Mouse (Mus musculus) embryonic fibroblast, embryonic 13.5 days (primary cell): ENCODE results near the gene Pcdh19. TPM values are rescaled to one million over a fixed set of nuclear protein-coding genes. Genes with fewer than 3 reads are reported as not detected.
A peak's percentile ranks its signal among the peaks of the same experiment; 100 is the strongest.

Experiments used
- H3K27ac ChIP-seq: 2 replicates; pipeline ENCODE4 v1.5.1; 2012; ENCODE audit warnings: low read length, control low read depth, inconsistent platforms; ENCODE audit not compliant: insufficient read depth
- H3K4me1 ChIP-seq: 2 replicates; pipeline ENCODE4 v1.6.1; 2011; ENCODE audit warnings: low read length; ENCODE audit not compliant: control insufficient read depth, insufficient read depth
- H3K4me3 ChIP-seq: 2 replicates; pipeline ENCODE4 v1.5.1; 2011; ENCODE audit warnings: mild to moderate bottlenecking, control low read depth, low read length; ENCODE audit not compliant: insufficient read depth
- CTCF ChIP-seq: IDR thresholded peaks from 2 replicates; pipeline ENCODE4 v1.5.1; 2011; ENCODE audit warnings: mild to moderate bottlenecking, control low read depth, low read length, moderate library complexity, borderline replicate concordance; ENCODE audit not compliant: insufficient read depth
- POLR2A ChIP-seq: IDR thresholded peaks from 2 replicates; pipeline ENCODE4 v1.6.1; 2011; ENCODE audit warnings: low read depth, mild to moderate bottlenecking, control low read depth, low read length, moderate library complexity
- polyA plus RNA-seq: library from polyadenylated mRNA; stranded (reverse); fragments of >200 nt; gene quantifications from 2 replicates; pipeline ENCODE4 v1.2.4, GENCODE M21; 2011; ENCODE audit warnings: low read depth; ENCODE audit not compliant: missing spikeins, insufficient read length

The Pcdh19 gene
- polyA plus RNA-seq, 1 experiment, result 83.9 TPM

DNA sequence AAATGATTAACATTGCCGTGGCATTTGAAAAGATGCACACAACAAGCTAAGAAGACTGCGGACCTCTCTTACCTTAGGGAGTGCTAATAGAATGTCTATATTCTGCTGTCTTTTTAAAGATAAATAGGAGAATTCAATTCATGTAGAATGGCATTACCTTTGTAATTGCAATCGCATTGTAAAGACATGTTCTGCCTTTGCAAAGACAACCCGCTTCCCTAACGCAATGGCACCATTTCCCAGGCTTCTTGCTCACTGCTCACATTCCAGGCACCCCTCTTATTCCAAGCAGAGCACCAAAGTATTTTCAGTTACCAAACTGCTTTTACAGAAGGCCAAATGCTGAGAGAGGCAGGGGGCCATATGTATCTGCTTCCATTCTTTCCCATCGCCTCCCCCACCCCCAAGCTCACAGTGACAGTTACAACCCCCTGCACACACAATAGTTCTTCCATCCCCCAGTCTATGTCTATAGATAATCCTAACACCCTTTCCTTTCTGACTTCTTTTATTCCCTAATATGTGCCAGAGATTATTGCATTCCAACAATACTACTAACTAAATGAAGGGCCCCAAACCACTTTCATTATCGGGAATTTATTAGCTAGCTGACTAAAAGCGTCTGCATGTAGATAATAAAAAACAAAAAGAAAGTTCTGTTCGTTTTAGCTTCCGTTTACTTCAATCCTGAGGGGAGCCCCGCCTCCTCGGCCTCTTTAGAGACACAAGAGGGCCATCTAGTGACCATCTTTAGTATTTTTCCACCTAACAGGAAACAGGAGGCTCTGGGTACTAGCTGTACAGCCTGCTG, 3.0 kb upstream of the Pcdh19 start:
- H3K27ac ChIP-seq, result peak overlapping the region; percentile 60
- no peaks in the 10 kb centered on the region; the same call in 1 of the 2 replicates for H3K4me1 ChIP-seq
- TF ChIP-seq CTCF, result no peak
- no peak for TF ChIP-seq POLR2A
- peak overlapping the region; percentile 56 for H3K4me3 ChIP-seq

DNA sequence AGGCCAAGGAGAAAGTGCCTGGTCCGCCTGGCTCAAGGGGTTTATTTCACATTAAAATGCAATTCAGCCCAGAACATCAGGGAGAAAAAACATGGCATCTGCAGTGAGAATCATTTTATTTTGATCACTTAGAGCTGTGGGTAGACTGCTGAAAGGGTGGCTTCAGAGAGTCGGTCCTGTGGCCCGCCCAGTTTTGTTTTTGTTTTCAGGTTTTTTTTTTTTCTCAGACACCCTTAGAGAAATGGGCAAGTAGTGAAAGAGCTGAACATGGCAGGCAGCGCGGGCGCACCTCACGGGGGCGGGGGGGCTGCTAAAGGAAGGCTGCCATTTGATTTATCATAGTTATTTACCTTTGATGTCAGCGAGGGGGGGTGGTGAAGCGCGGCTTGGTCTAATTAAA, 2.0 kb upstream of the Pcdh19 start:
- H3K27ac ChIP-seq, result 0 out of 2 replicates have a peak overlapping the region, but pooled peaks have one; percentile 11
- H3K4me3 ChIP-seq, result peak overlapping the region; percentile 30
- H3K4me1 ChIP-seq, result no peaks in the 10 kb centered on the region; the same call in 1 of the 2 replicates
- TF ChIP-seq CTCF (no peak), POLR2A (no peak)

DNA sequence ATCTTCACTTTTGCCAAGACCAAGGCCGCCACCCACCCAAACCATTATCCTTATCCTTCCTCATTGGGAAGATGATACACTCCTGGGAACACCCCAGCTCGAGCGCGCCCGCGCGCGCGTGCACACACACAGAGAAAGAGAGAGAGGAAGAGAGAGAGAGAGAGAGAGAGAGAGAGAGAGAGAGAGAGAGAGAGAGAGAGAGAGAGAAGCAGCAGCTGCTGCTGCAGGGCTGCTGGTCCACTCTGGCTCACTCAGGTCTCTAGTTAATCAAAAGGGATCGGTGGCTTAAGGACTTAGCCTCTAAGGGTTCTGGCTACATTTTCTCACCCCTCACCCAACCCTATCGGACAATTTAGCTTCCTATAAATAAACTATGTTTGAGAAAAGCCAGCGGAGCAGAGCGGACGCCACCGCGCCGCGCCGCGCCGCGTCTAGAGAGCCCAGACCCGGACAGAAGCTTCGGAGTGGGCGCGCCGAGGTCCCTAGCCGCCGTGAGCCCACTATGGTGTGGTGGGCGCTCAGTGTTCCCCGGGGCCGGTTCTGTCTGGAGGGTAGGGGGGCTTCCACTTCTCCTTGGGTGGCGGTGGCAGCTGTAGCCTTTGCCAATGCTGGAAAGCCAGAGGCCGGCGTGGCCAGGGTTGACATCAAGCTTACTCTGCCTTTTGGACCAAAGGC, 926 bp upstream of the Pcdh19 start:
- peak overlapping the region; percentile 43; the same call in 1 of the 2 replicates for H3K27ac ChIP-seq
- TF ChIP-seq POLR2A (no peak), CTCF (no peak)
- H3K4me3 ChIP-seq, result peak overlapping the region; percentile 46
- no peaks in the 10 kb centered on the region; the same call in 1 of the 2 replicates for H3K4me1 ChIP-seq

DNA sequence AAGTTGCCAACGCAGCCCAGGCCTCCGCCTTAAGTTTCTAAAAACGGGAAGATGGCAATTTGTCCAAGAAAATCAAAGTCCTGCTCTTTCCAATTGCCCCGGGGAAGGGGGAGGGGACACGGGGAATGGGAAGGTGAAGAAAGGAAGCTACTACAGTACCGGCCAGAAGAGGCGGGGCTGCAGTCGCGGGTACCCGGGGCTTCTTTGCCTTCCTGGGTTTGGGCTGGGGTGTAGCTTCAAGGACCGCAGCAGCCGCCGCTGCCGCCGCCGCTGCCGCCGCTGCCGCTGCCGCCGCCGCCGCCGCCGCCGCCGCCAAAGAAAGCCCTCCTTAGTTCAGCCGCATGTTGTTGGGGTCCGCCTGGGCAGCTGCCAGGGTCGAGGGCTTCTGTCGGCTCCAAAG, 631 bp downstream of the Pcdh19 start:
- no peak for TF ChIP-seq CTCF
- no peak for TF ChIP-seq POLR2A
- Histone ChIP-seq H3K4me1 (no peaks in the 10 kb centered on the region; the same call in 1 of the 2 replicates), H3K4me3 (peak overlapping the region; percentile 80), H3K27ac (peak overlapping the region; percentile 95)

DNA sequence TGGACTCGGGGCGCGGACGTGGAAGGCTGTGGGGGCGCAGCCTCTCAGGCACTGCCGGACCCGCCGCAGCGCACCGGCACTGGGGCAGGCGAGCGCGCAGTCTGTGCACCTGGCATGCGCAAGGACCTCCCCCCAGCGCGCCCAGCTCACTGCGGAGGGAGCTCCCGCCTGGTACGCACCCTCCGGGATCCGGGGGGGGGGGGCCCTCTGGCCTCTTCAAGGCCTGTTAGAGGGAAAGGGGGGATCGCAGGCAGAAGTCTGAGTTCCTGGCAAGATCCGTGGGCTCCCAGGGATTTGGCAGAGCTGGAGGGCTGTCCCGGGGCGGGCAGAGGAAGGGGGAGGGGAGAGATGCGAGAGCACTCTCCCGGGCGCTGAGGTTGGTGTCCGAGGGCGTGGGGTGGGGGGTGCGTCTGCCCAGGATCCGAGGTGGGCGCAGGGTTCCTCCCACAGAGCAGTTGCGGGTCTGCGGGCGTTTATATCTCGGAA, 1.1 kb downstream of the Pcdh19 start:
- no peak for TF ChIP-seq CTCF
- Histone ChIP-seq H3K4me3 (peak overlapping the region; percentile 80), H3K4me1 (no peaks in the 10 kb centered on the region; the same call in 1 of the 2 replicates), H3K27ac (peak overlapping the region; percentile 95)

DNA sequence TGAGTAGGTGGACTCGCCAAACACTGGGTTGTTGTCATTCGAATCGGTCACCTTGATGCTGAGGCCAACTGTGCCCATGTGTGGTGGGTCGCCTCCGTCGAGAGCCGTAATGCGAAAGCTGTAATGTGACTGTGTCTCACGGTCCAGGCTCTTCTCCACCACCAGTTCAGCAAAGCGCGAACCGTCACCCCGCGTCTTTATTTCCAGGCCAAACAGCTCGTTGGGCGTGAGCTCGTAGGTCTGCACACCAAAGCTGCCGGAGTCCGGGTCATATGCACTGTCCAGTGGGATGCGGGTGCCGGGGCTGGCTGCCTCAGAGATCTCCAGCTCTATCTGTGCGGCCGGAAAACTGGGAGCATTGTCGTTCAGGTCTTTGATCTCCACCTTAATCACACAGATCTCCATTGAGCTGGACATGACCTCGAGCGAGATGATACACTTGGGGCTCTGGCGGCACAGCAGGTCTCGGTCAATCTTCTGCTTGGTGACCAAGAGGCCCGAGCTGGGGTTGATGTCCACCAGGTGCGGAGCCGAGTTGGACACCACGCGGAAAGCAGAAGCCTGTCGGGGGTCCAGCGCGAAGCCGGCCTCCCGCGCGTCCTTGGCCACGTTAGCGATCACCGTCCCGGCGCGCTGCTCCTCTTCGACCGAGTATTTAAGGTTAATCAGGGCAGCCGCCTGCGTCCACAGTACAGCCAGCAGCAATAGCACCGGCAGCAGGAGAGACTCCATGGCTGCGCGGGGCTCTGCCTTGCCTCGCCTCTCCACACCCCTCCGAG, 2.1 kb downstream of the Pcdh19 start:
- Histone ChIP-seq H3K4me1 (no peaks in the 10 kb centered on the region), H3K27ac (peak overlapping the region; percentile 95; the same call in 1 of the 2 replicates), H3K4me3 (peak overlapping the region; percentile 80)
- TF ChIP-seq CTCF, result no peak
- TF ChIP-seq POLR2A, result no peak

DNA sequence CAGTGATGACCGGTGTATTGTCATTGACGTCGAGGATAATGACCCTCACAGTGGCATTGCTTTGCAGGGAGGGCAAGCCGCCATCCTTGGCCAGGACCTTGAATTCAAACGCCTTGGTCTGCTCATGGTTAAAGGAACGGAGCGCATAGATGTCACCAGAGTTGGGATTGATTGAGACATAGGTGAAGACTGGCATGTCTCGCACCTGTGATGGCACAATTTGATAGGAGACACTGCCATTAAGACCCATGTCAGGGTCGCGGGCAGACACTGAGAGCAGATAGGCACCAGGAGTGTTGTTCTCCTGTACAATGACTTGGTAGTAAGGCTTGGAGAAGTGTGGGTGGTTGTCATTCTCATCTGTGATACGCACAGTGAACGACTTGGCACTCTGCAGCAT, 3.2 kb downstream of the Pcdh19 start:
- Histone ChIP-seq H3K4me3 (peak overlapping the region; percentile 80), H3K27ac (no peak overlapping the region), H3K4me1 (no peaks in the 10 kb centered on the region)
- 0 out of 2 replicates have a peak, but pooled peaks have one; percentile 9 for TF ChIP-seq POLR2A
- TF ChIP-seq CTCF, result no peak

DNA sequence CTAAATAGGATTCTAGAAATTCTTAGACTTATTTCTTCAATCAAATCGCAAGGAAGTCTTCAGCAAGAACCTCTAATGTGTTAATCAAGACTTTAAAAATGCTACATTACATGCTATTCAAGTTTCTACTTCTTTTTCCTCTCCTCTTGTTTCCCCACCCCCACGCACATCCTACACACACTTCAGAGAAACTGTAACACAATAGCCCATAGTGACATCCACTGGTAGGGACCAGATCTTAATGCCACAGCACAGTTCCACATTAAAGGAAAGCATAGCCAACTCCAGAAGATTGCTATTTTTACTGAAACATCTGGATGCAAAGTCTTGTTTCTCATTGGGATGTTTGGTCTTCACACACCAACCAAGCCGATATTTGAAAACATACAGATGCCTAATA, 4.8 kb downstream of the Pcdh19 start:
- H3K27ac ChIP-seq, result peak overlapping the region; percentile 17; the same call in 1 of the 2 replicates
- peak overlapping the region; percentile 80 for H3K4me3 ChIP-seq
- H3K4me1 ChIP-seq, result no peaks in the 10 kb centered on the region
- TF ChIP-seq POLR2A (no peak), CTCF (no peak)

DNA sequence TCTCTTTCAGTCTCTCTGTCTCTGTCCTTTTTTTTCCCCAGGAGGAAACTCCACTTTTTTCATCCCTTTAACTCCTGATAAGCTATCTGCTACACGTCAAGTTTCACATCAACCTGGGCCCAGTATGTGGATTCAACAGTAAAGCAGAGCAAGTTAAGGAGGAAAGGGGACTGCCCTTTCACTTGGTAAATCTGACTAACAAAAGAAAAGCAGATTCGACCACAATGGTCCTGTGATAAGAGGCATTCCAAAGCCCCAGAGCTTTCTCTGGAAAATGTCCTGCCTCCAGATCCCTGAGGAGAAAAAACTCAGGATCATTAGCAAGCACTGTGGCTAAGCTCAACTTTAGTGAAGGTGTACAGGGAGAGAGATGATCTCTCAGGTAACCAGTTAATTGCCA, 13.7 kb downstream of the Pcdh19 start:
- peak overlapping the region; percentile 61; the same call in 1 of the 2 replicates for H3K27ac ChIP-seq
- TF ChIP-seq CTCF (no peak), POLR2A (no peak)
- no peak overlapping the region for H3K4me3 ChIP-seq
- peaks cover 4% of the 10 kb centered on the region for H3K4me1 ChIP-seq

DNA sequence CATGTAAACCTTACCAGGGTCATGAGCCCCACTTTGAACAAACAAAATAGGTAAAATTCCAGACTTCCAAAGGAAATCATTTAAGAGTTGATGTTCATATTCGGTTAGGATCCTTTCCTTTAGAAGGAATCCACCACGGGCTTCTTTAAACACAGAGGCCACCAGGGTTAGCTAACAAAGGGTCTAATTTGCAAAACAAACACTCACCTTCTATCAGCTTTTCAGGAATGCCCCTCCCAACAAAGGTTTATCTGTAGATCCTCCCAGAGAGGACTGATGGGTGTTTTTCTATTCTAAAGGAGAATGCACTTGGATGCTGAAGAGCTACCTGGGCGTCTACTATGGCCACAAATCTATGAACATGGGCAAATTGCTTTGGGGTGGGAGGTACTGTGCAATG, 15.0 kb downstream of the Pcdh19 start:
- H3K4me3 ChIP-seq, result no peak overlapping the region
- H3K27ac ChIP-seq, result no peak overlapping the region; the same call in 1 of the 2 replicates
- peaks cover 4% of the 10 kb centered on the region for H3K4me1 ChIP-seq
- TF ChIP-seq CTCF (no peak), POLR2A (no peak)
